Mouse (Mus musculus): ENCODE data around the gene Vmn1r85.

The Vmn1r85 gene

DNA sequence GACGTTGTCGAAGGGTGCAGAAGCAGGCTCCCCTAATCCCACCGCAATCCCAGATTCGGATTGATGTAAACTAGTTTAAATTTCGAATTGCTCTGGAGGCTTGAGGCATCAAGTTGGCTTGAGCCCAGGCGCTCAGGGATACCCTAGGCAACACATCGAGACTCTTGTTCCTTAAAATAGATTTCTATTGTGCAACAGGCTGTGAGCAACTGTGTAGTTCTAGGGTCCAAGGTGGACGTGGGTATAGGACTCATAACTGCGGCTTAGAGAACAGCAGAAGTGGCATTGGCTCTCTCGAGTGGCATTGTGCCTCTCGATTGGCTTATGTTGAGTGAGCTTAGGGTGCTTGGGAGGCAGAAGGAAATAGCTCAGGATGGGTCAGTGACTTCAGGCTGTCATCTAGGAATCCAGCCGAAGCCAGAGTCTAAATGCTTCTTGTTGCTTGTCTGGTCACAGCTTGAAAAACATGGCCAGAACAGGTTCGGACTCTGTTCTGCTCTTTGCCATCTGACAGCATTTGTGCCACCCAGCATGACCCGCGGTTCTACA, 56.3 kb downstream of the Vmn1r85 start:
- DNase-seq (ENCODE audit: low spot score in 2 of 2) = no peak

DNA sequence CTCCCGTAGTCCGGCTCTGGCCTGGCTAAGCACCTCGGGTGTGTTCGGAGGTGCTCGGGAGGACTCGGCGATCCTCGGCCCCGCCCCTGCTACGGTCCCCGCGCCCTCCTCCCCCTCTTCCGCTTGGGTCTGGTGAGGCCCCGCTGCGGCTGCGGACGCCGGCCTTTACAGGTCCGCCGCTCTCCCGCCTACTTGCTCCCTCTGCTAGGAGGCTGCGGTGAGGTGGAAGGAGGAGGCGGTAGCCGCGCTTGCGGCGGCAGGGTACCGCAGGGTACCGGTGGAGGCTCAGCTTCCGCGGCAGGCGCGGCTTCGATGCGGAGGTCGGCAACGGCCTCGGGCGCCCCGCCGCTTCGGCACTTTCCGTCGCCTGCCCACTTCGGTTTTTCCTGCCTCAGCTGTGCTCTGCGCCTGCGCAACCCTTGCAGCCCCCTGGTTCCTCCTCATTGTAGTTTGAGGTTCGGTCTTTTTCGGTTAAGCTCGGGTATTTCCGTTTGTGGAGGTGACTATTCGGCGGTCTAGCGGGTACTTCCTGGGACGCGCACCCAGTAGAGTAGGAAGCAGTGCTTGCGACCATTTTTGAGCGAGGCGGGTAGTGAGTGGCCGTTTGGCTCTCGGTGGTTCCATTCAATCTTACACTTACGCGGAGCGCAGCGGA, 56.9 kb downstream of the Vmn1r85 start, which contains the start of gene Ube2m:
TSS of gene Ube2m (minus strand) at position 375 of the 655 bp plus-strand sequence.
- peak; percentile 99 to 100 for DNase-seq (ENCODE audit: low spot score in 2 of 2)

DNA sequence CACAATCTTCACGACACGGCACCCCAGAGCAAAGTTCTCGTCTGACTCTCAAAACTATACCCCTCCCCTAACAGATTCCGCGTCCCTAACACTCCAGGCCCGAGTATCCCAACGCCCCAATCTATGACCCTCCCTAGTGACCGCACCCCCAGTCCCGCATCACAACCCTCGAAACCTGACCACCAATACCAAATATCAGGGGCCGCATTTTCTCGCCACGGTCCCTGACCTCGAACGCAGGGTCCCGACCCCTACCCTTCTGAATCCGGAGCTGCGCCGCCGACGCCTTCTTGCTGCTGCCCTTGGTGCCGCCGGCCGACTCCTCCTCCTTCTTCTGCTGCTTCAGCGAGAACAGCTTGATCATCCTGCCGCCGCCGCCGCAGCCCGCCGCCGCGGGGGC, 57.6 kb downstream of the Vmn1r85 start:
- peak; percentile 76 to 81 for DNase-seq (ENCODE audit: low spot score in 2 of 2)

DNA sequence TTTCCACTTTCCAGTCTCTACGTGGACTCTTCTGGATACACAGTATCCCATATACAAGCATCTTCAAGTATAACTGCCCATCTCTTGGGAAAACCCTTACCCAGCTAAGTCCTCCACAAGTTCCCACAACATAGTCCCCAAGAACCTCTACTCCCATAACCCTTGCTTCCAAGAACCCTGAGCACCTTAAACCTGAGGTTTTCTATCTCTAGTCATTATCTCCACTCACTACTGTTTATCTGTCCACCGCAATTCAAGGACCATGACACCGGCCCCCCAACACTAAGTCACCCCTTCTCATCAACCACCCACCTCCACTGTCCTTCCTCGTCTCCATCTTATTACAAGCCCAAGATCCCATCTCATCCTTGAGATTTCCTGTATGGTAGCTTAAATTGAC, 58.2 kb downstream of the Vmn1r85 start:
- DNase-seq (ENCODE audit: low spot score in 2 of 2) = peak in 1 of 2 experiments; percentile 26

DNA sequence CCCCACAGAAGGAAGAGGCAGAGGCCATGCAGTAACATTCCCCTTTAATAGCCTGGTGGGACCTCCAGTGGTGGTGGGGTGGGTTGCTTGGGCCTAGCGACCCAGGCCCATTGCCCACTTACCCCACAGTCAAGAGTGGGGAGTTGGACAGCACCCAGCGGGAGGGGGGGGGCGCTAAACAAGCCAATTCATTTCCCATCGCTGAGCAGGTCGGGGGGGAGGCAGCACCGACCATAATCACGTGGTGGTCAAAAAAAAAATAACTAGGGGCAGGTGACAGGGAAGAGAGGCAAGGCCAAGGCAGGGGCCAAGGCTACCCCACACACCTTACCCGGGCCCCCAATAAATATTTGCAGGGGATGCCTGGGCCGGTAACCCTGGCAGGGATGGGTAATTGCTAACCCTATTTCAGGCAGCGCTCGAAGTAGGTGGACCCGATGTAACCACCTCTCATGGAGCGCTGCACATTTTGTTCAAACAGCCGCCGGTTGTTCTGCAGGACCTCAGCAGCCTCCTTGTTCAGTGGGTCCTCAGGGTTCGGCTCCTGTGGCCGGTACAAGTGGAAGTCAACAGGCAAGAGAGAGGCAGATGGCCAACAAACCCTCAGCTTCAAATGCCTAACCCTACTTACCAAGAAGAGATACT, 59.6 kb downstream of the Vmn1r85 start:
- peak; percentile 56 to 65 for DNase-seq (ENCODE audit: low spot score in 2 of 2)

DNA sequence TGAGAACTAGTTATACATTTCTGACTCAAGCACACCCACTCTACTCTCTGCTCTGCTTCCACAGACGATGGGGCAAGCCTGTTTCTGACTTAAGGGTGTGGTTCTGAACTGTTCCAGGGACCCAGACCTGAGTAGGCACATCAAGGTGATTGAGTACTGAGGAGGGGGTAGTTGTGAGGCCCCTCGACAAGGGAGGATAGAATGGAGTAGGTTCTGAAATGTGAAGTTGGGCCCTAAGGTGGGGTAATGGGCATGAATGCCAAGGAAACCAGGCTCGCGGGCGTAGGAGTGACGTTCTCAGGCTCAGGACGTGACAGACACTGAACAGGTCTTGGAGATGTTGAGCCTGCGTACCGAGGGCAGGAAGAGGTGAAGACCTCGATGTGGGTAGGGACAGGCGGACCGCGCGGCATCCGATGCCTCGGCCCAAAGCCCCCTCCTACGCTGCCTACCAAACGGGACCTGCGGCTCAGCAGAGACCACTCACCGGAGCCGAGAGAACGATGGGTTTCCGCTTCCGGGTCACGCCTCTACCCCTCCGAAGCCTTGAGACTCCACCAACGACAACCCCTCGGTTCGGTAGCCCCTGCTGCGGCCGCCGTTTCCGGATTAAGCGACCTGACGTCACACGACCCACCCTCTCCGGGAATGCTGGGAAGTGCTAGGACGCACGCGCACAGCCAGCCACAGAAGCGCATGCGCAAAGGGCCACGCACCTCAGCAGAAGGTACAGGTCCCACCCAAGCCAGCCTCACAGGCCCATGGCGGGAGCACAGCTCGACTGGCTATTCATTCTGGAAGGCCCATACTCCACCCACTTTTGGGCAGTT, 60.6 kb downstream of the Vmn1r85 start, which contains the start of gene Chmp2a:
TSS of gene Chmp2a (minus strand) at position 660 of the 830 bp plus-strand sequence.
- DNase-seq (ENCODE audit: low spot score in 2 of 2) = peak; percentile 98 to 99

DNA sequence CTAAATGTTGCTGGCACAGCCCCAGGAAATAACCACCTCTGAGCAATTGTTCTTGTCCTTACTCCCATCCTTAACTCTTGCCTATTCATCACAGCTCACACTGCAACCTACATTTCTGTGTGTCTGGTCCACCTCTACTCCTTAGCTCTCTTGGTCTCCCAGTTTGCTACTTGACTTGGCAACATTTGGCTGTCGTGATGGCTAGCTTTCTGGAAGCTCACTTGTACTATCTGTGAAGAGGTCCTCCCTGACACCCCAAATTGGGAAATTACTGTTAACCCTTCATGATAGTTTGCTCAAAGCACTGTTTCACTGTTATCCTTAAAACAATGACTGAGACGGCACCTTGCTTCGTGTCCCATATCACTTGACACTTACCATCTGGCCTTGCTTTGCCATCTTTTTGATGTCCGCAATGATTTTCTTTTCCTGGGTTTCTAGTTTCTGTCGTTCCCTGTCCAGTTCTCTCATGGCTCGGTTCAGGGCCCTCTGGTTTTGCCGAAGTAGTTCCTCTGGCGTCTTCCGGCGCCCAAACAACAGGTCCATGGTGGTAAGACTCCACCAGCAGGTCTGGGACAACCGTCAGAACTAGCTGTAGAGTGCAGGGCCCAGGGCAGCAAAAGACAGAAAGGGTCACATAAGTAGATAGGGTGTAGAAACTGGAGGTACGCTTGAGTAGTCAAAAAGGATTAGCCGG, 61.4 kb downstream of the Vmn1r85 start:
- peak; percentile 34 to 49 for DNase-seq (ENCODE audit: low spot score in 2 of 2)
